Mouse (Mus musculus): Measurements from ENCODE around the gene Cryl1.

The Cryl1 gene

DNA sequence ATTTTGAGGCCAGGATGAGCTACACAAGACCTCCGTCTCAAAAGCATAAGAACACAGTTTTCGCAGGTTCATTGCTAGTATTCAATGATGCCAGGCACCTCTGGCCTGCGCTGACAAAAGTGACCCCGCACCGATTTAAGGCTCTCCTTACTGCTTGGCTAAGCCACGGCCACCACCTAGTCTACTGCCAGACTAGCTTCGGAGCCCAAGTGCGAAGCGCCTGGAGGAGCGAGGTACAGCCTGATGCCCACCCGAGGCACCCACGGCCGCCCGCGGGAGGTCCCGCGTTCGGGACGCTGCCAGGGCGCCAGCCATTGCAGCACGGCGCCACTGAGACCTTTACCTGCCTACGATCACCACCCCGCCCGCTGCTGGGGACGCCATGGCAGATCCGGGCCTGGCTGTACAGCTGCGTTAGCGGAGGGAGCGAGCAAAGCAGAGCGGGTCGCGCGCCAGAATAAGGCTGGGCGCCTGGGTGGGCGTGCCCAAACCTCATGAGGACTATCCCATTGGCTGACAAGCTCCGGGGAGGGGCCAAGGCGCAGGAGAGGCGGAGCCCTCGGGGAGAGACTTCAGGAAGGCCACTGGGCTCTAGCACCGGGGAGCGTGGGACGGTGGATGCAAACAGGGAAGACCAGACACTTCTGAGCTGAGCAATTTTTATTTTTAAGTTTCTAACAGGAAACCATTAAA is at the start of gene Cryl1:
Gene Cryl1, minus strand, starts transcription at position 465 of the 693 bp plus-strand sequence.
- peak; percentile 97 for DNase-seq (ENCODE audit: low spot score in 2 of 2)

- no peak for DNase-seq (ENCODE audit: low spot score in 2 of 2)
Observed at GRCm38 (mm10) chr14:57430451-57430850, 32.1 kb upstream of the Cryl1 start.

DNA sequence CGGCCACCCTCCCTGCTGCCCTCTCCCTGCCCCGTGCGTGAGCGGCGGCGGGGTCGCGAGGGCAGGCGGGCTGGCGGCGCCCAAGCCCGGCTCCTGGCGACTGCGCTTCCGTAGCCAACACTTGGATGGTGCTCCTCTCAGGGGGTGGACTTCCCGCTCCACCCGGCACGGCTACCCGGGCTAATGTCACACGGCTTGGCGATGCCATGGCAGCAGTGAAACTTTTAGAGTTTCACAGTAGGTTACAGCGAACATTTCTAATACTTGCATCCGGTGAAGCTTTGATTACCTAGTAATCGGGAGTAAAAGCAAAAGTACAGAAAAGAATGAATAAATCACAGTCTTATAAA is 25.9 kb upstream of the Cryl1 start:
- no peak for DNase-seq (ENCODE audit: low spot score in 2 of 2)

GRCm38 (mm10) chr14:57423432-57424211 is 25.3 kb upstream of the Cryl1 start, which contains the start of gene Ift88:
TSS of gene Ift88 (plus strand) at chr14:57424062.
- peak; percentile 71 to 75 for DNase-seq (ENCODE audit: low spot score in 2 of 2)

GRCm38 (mm10) chr14:57417187-57417586 is 18.9 kb upstream of the Cryl1 start:
- DNase-seq (ENCODE audit: low spot score in 2 of 2) = no peak

DNA sequence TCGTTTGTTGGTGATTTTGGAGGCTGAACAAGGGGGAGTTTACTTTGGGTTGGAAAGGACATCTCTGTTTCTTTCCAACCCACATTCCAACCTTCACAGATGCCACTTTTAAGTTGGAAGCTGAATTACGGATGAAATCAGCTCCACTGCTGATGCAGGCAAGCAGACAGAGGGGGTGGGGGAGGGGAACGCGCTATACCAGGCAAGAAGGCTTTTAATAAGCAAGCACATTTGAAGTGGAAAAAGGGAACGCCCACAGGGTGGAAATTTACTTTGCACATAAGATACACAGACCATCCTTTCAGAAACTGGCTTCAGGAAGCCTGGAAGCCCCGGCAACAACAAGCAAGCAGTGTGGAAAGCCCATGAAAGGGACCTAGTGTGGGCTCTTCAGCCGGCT is 13.8 kb upstream of the Cryl1 start:
- DNase-seq (ENCODE audit: low spot score in 2 of 2) = no peak

DNA sequence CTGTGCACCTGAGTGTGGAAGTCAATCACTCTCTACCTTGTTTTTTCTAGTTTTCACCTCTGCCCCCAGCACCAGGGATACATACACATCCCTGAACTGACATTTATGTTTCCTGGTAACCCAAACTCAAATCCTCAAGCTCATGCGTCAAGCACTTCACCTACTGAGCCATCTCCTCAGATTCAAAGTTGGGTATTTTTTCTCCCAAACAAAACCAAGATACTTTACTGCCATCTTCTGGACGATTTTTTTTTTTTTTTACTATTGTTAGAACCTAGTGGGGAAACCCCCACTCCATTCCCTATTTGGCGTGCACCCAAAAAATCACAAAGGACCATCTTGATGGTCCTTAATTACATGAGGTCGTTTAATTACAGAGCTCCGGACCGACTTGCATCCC is 10.8 kb upstream of the Cryl1 start:
- peak in 1 of 2 experiments; percentile 12 for DNase-seq (ENCODE audit: low spot score in 2 of 2)

- DNase-seq (ENCODE audit: low spot score in 2 of 2) = no peak
Observed at GRCm38 (mm10) chr14:57408100-57408499, 9.8 kb upstream of the Cryl1 start.

GRCm38 (mm10) chr14:57407039-57407987 is 9.0 kb upstream of the Cryl1 start:
- peak; percentile 21 to 44 for DNase-seq (ENCODE audit: low spot score in 2 of 2)

GRCm38 (mm10) chr14:57402815-57403214 is 4.5 kb upstream of the Cryl1 start:
- DNase-seq (ENCODE audit: low spot score in 2 of 2) = no peak

DNA sequence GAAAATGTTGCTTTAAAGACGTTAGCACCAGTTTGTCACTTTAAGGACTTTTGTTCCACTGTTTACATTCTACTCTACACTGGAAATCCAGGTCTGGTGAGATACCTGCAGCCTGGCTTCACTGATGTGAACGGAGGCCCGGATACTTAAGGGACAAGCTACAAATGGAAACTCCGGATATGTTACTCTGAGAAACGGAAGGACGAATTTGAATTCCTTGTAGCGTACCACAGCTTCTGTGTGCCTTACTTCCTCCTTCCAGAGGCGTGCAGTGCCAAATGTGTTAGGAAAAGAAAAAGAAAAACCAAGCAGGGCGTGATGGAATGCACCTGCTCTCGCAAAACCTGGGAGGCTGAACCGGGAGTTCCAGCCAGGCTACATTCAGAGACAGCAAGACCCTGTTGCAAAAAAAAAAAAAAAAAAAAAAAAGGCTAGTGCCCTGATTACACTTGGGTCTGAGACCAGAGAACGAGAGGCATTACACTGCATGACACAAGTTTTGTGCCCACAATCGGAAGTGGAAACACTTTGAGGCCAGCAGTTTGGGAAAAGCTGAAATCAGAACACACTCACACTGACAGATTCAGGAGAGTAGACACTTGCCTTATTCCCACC is 591 bp upstream of the Cryl1 start:
- DNase-seq (ENCODE audit: low spot score in 2 of 2) = peak in 1 of 2 experiments; percentile 13

DNA sequence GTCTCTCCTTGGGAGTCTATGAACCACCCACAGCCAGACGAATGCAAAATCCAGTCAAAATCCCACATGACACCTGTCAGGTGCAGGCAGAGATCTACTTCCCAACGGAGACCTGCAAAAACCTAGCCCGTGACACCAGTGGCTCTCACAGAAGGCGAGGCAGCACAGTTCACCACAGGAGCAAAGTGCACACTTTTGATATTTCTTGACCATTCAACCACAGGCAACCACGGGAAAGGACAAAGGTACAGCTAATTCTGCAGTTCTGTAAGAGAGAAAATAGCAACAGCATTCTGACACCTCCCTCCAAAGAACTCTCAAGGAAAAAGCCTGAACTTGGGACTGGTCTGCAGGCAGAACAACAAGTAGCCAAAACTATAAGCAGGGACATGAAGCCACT is 1.1 kb downstream of the Cryl1 start:
- DNase-seq (ENCODE audit: low spot score in 2 of 2) = no peak

DNA sequence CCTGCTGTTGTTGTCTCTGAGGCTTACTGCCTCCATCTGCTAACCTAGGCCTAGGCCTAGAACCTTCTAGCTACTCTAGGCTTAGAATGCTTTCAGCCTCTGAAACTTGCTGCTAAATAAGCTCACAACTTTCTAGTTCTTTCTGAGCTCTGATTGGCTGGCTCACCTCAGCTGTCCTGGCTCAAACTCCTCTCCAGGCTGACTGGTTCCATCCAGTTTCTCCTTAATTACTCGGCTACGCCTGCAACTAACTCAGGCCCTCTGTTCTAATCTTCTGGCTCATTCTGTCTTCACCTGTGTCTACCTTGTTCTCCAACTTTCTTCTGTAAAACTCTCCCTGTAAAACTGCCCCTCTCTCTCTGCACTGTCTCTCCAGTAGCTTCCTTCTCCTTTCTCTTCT is 2.9 kb downstream of the Cryl1 start:
- DNase-seq (ENCODE audit: low spot score in 2 of 2) = no peak

- no peak for DNase-seq (ENCODE audit: low spot score in 2 of 2)
Observed at GRCm38 (mm10) chr14:57392278-57392677, 6.1 kb downstream of the Cryl1 start.

GRCm38 (mm10) chr14:57391621-57392020 is 6.7 kb downstream of the Cryl1 start:
- no peak for DNase-seq (ENCODE audit: low spot score in 2 of 2)

- DNase-seq (ENCODE audit: low spot score in 2 of 2) = no peak
Observed at GRCm38 (mm10) chr14:57386758-57387561, 11.4 kb downstream of the Cryl1 start.

- no peak for DNase-seq (ENCODE audit: low spot score in 2 of 2)
Observed at GRCm38 (mm10) chr14:57385667-57386066, 12.7 kb downstream of the Cryl1 start.

DNA sequence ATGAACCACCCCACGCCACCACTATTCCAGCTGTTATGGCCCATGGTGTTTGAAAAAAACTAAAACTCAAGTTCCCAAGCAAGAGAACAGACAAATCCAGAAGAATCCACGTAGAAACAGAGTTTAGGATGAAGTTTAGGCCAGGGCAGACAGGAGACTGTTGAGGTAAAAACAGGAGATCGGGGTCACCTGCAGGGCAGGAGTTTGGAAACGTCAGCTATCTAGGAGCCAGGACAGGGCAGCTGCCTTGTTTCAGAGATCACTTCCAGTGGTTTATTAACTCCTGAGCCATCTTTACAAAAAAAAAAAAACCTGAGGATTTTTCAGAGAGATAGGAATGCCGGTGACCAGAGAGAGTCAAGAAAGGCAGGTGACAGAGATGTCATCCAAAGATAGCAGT is 20.8 kb downstream of the Cryl1 start:
- no peak for DNase-seq (ENCODE audit: low spot score in 2 of 2)

GRCm38 (mm10) chr14:57376956-57377355 is 21.4 kb downstream of the Cryl1 start:
- no peak for DNase-seq (ENCODE audit: low spot score in 2 of 2)

DNA sequence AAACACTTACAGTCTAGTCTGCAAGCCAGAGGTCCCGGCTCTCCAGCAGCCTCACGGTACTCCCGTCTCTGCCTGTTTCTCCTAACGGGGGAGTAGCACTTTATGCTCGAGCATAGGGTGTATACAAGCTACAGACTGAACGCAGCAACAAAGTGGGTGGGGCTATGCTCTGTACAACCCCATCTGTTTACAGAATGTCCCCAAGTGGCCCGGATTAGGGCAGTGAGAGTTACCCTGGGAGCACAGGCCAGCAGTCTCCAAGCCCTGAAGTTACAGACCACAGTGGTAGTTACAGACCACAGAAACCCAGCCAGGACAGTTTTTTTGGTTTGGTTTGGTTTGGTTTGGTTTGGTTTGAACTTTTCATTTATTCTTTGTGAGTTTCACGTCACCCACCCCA is 22.3 kb downstream of the Cryl1 start:
- DNase-seq (ENCODE audit: low spot score in 2 of 2) = no peak

DNA sequence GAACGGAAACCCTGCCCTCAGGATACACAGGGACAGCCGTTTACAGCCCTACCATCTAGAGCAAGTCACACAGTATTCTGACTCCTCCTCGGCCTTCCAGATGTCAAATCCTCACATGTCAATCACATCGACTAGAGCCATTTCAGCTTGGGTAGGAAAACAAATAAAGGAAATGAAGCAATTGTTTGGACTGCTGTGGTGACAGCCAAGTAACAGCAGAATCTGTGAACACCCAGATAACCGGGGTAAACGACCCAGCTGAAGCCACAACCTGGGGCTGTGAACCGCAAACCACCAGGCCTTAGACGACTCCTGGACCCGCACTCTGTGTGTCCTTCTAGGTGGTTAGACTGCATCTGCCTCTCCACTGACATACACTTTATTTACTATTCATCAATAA is 23.1 kb downstream of the Cryl1 start:
- no peak for DNase-seq (ENCODE audit: low spot score in 2 of 2)

All from thymus, postnatal 10 days (tissue).